Mouse (Mus musculus): Measurements from ENCODE around the gene Ankrd63. TPM values are rescaled to one million over a fixed set of nuclear protein-coding genes. Genes with fewer than 3 reads are reported as not detected.

Ankrd63 gene
- polyA plus RNA-seq, 1 experiment from 2014 or later: not detected

GRCm38 (mm10) chr2:118679577-118679976, 24.2 kb downstream of the Ankrd63 start:
- 74% methylated on average over 3 of the region's 3 CpGs for WGBS
- Histone ChIP-seq H3K27ac (no peak overlapping the region), H3K27me3 (replicated peaks) (peaks cover 54% of the 10 kb centered on the region), H3K9ac (no peak overlapping the region), H3K4me2 (replicated peaks) (no peak overlapping the region), H3K4me3 (no peak overlapping the region), H3K9me3 (no peaks in the 10 kb centered on the region), H3K4me1 (peaks cover 12% of the 10 kb centered on the region), H3K36me3 (no peaks in the 10 kb centered on the region)
- ATAC-seq (ENCODE audit: low FRiP score, low read depth): no peak

DNA sequence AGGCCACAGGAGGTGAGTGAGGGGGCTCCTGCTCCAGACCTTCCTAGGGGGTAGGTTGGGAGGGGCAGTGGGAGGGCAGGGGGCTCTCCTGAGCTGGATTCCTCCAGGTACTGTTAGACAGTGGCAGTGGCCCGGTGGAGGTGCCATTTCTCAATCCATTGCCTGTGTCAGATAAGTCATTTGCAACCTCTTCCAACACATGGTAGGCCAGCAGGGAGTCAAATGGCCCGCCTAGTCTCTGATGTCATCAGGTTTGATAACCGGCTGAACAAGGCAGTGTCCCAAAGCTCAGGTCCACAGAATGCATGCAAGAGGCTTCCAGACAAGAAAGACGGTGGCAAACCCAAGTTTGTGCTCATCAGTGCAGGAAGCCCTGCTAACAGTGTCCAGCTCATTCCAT, 25.9 kb downstream of the Ankrd63 start:
- Histone ChIP-seq H3K27ac (no peak overlapping the region), H3K9ac (peak overlapping the region; percentile 58), H3K27me3 (replicated peaks) (peaks cover 70% of the 10 kb centered on the region), H3K4me2 (replicated peaks) (peak overlapping the region; percentile 89), H3K36me3 (no peaks in the 10 kb centered on the region), H3K4me1 (peaks cover 12% of the 10 kb centered on the region), H3K9me3 (no peaks in the 10 kb centered on the region), H3K4me3 (peak overlapping the region; percentile 42)
- no peak for ATAC-seq (ENCODE audit: low FRiP score, low read depth)
- WGBS: 12% methylated on average over 4 of the region's 4 CpGs

DNA sequence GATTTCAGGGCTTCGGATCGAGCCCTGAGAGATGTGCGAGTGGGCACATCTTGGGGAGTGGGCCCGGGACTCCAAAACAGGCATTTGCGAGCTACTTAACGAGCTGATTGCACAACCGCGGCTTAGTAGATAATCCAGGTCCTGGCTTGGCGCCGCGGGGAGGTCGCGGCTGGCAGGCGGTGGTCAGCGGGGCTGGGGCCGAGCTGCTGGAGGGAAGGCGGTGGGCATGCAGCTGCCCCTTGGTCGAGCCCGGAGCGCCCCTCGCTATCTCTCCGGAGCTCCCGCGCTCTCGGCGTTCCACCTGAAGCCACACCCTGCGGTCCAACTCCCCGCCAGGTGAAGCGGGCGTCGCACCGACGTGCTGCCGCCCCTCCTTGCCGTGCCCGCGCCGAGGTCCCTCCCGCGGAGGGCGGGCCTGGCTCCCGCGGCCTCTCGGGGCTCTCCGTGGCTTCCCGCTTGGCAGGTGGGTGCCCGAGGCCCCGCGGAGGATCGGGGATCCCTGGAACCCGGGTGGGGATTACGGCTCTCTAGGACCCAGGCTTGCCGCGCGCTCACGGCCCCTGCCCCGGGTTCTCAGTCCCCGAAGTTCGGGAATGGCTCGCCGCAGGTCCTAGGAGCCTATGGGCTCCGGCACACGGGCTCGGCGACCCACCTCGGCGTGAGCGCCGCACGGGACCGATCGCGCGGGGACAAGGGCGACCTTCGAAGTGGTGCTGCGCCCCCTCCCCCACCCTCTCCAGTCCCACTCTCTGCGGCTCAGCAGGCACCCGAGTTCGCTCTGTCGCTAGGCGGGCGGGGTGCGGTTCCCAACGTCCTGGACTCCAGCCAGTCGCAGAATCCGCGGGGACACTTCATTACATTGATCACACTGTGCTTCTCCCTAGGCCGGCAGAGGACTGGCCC, 26.7 kb downstream of the Ankrd63 start:
- Histone ChIP-seq H3K4me3 (peak overlapping the region; percentile 42), H3K27ac (no peak overlapping the region), H3K36me3 (no peaks in the 10 kb centered on the region), H3K4me1 (peaks cover 12% of the 10 kb centered on the region), H3K27me3 (replicated peaks) (peaks cover 73% of the 10 kb centered on the region), H3K4me2 (replicated peaks) (peak overlapping the region; percentile 89), H3K9ac (peak overlapping the region; percentile 58), H3K9me3 (no peaks in the 10 kb centered on the region)
- ATAC-seq (ENCODE audit: low FRiP score, low read depth): peak; percentile 48; the same call in 1 of the 2 replicates
- WGBS: 1% methylated on average over 86 of the region's 89 CpGs

GRCm38 (mm10) chr2:118674500-118674899, 29.3 kb downstream of the Ankrd63 start:
- Histone ChIP-seq H3K4me2 (replicated peaks) (no peak overlapping the region), H3K27me3 (replicated peaks) (peaks cover 67% of the 10 kb centered on the region), H3K9me3 (no peaks in the 10 kb centered on the region), H3K9ac (no peak overlapping the region), H3K4me3 (no peak overlapping the region), H3K4me1 (peaks cover 12% of the 10 kb centered on the region), H3K27ac (no peak overlapping the region), H3K36me3 (no peaks in the 10 kb centered on the region)
- 7% methylated on average over 7 of the region's 7 CpGs for WGBS
- ATAC-seq (ENCODE audit: low FRiP score, low read depth): no peak

DNA sequence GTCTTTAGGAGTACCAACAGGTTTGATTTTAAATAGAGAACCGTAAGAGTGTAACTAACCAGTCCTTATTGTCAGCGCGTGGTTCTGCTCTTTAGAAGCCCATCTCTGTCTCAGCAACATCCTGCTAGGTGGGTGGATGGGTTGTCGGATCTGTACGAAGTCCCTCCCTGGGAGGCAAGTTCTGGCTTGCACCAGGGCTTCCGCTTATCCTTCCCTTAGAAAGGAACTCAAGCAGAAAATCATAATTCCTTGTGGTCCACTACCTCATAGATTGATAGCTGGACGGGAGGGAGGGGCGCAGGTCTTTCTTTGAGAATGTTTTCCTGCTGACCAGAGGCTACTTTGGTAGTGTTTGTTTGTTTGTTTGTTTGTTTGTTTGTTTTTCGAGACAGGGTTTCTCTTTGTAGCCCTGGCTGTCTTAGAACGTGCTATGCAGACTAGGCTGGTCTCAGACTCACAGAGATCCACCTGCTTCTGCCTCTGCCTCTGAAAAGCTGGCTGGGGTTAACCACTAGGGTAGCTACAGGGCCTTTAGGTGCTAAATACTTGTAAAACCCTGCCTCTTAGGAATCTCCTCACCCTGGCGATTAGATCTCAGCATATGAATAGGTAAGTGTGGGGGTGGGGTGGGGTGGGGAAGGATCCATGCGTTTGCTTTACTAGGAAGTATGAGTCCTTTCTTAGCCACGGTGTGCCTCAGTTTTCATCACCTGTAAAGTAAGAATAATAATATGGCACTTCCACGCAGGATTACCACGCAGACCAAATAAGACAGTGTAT, 29.9 kb downstream of the Ankrd63 start:
- ATAC-seq (ENCODE audit: low FRiP score, low read depth): no peak
- no peaks in the 10 kb centered on the region for H3K36me3 ChIP-seq
- no peak overlapping the region for H3K4me3 ChIP-seq
- H3K9ac ChIP-seq: no peak overlapping the region
- no peaks in the 10 kb centered on the region for H3K9me3 ChIP-seq
- WGBS: 25% methylated on average over 15 of the region's 15 CpGs
- H3K4me1 ChIP-seq: peaks cover 12% of the 10 kb centered on the region
- no peak overlapping the region for H3K27ac ChIP-seq
- H3K4me2 ChIP-seq (replicated peaks): no peak overlapping the region
- H3K27me3 ChIP-seq (replicated peaks): peaks cover 61% of the 10 kb centered on the region

GRCm38 (mm10) chr2:118671728-118672127, 32.0 kb downstream of the Ankrd63 start:
- no peak overlapping the region for H3K4me3 ChIP-seq
- no peaks in the 10 kb centered on the region for H3K36me3 ChIP-seq
- H3K9ac ChIP-seq: no peak overlapping the region
- no peak for ATAC-seq (ENCODE audit: low FRiP score, low read depth)
- peaks cover 39% of the 10 kb centered on the region for H3K27me3 ChIP-seq (replicated peaks)
- H3K4me1 ChIP-seq: peaks cover under 1% of the 10 kb centered on the region
- no peak overlapping the region for H3K4me2 ChIP-seq (replicated peaks)
- H3K9me3 ChIP-seq: no peaks in the 10 kb centered on the region
- no peak overlapping the region for H3K27ac ChIP-seq
- 77% methylated on average over 1 of the region's 1 CpGs for WGBS

DNA sequence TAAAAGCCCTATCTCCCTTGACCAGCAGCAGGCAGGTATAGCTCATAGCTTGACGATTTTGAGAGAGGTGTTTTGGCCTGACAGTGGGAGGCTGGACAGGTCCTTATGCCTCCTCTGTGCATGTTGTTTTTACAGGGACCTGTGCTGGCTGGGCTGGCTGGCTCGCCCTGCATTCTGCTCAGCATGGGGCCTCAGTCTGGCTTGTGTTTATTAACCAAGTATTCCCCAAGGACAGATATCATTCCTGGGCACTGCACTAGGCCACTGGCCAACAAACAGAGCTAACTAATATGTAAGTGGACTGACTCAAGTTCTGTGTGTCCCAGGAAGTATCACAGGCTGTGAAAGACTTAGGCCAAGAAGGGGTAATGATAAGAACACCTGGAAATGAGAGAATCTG, 34.0 kb downstream of the Ankrd63 start:
- Histone ChIP-seq H3K4me2 (replicated peaks) (no peak overlapping the region), H3K4me3 (no peak overlapping the region), H3K36me3 (no peaks in the 10 kb centered on the region), H3K27me3 (replicated peaks) (peaks cover 24% of the 10 kb centered on the region), H3K9me3 (no peaks in the 10 kb centered on the region), H3K4me1 (no peaks in the 10 kb centered on the region), H3K9ac (no peak overlapping the region), H3K27ac (no peak overlapping the region)
- WGBS: 36% methylated on average over 2 of the region's 2 CpGs
- no peak for ATAC-seq (ENCODE audit: low FRiP score, low read depth)

GRCm38 (mm10) chr2:118669245-118669644, 34.5 kb downstream of the Ankrd63 start:
- Histone ChIP-seq H3K36me3 (no peaks in the 10 kb centered on the region), H3K9me3 (no peaks in the 10 kb centered on the region), H3K4me3 (no peak overlapping the region), H3K9ac (no peak overlapping the region), H3K27me3 (replicated peaks) (peaks cover 22% of the 10 kb centered on the region), H3K4me2 (replicated peaks) (no peak overlapping the region), H3K4me1 (no peaks in the 10 kb centered on the region), H3K27ac (no peak overlapping the region)
- 73% methylated on average over 6 of the region's 6 CpGs for WGBS
- ATAC-seq (ENCODE audit: low FRiP score, low read depth): no peak

GRCm38 (mm10) chr2:118667181-118667580, 36.6 kb downstream of the Ankrd63 start:
- Histone ChIP-seq H3K4me3 (no peak overlapping the region), H3K9me3 (no peaks in the 10 kb centered on the region), H3K9ac (no peak overlapping the region), H3K36me3 (no peaks in the 10 kb centered on the region), H3K27me3 (replicated peaks) (peaks cover 19% of the 10 kb centered on the region), H3K4me2 (replicated peaks) (no peak overlapping the region), H3K27ac (no peak overlapping the region), H3K4me1 (peaks cover 16% of the 10 kb centered on the region)
- no peak for ATAC-seq (ENCODE audit: low FRiP score, low read depth)
- WGBS: 71% methylated on average over 5 of the region's 5 CpGs

- 92% methylated on average over 4 of the region's 4 CpGs for WGBS
- Histone ChIP-seq H3K4me2 (replicated peaks) (no peak overlapping the region), H3K9ac (no peak overlapping the region)
Measured at GRCm38 (mm10) chr2:118665616-118666015, 38.1 kb downstream of the Ankrd63 start.

DNA sequence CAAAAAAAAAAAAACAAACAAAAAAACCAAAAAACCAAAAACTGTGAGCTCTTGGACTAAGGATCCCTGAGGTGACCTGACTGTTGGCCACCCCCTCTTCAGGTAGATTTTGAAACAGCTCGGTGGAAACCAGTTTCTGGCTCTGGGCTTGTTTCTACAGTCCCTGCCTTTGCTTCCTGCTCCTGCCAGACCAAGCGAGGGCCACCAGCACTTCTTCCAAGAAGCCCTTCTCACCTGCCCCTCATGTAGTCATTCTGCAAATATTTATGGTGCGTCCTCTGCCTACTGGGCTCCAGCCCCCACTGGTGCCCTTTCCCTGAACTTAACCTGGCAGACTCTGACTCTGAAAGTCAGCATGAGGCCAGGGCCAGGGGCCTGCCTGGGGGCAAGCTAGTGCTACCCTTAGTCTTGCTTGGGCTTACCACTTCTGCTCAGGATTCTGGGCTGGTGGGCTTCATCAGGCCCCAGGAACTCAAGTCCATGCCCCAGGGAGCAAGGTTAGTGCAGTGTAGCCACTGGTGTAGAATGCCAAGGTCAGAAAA, 38.7 kb downstream of the Ankrd63 start:
- H3K4me2 ChIP-seq (replicated peaks): no peak overlapping the region
- 60% methylated on average over 3 of the region's 3 CpGs for WGBS
- H3K27me3 ChIP-seq (replicated peaks): peaks cover 25% of the 10 kb centered on the region
- peaks cover 16% of the 10 kb centered on the region for H3K4me1 ChIP-seq
- ATAC-seq (ENCODE audit: low FRiP score, low read depth): no peak
- no peaks in the 10 kb centered on the region for H3K9me3 ChIP-seq
- no peak overlapping the region for H3K9ac ChIP-seq
- no peak overlapping the region for H3K4me3 ChIP-seq
- no peak overlapping the region for H3K27ac ChIP-seq
- no peaks in the 10 kb centered on the region for H3K36me3 ChIP-seq

More at GRCm38 (mm10) chr2:118665616-118666015, 38.1 kb downstream of the Ankrd63 start:
- no peak for ATAC-seq (ENCODE audit: low FRiP score, low read depth)
- H3K36me3 ChIP-seq: no peaks in the 10 kb centered on the region
- no peak overlapping the region for H3K4me3 ChIP-seq
- H3K27ac ChIP-seq: no peak overlapping the region
- H3K27me3 ChIP-seq (replicated peaks): peaks cover 25% of the 10 kb centered on the region
- H3K9me3 ChIP-seq: no peaks in the 10 kb centered on the region
- H3K4me1 ChIP-seq: peaks cover 16% of the 10 kb centered on the region

Data from neural tube, embryonic 12.5 days (tissue).